Mouse (Mus musculus): ENCODE results near the gene Ppard. TPM values are rescaled to one million over a fixed set of nuclear protein-coding genes. Genes with fewer than 3 reads are reported as not detected.

Gene Ppard
- polyA plus RNA-seq, 1 experiment from 2014 or later: 0.77 TPM

DNA sequence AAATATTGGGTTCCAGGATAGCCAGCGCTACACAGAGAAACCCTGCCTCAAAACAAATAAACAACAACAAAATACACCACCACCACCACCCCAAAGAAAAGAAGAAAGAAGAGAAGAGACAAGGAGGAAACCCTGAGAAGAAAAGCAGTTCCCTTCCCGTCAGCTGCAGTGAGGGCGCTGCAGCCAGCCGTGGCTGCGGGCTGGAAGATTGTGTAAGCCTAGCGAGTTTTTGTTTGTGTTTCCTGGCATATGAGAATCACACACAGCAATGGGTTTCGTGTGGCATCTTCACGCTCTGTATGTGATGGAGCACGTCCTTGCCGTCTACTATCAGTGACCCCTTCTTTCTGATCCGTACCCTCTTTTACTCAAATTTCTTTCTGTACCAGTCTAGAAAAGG lies 14.1 kb downstream of the Ppard start:
- 37% methylated on average over 11 of the region's 11 CpGs for WGBS (ENCODE audit: insufficient replicate concordance)
- Histone ChIP-seq H3K4me3 (ENCODE audit: low read depth, low read length) (no peak overlapping the region), H3K27me3 (ENCODE audit: control insufficient read depth, insufficient read depth, low read depth, low read length) (no peaks in the 10 kb centered on the region), H3K9me3 (replicated peaks; ENCODE audit: control insufficient read depth, low read length) (no peaks in the 10 kb centered on the region), H3K9ac (ENCODE audit: low read depth, low read length) (no peak overlapping the region), H3K4me2 (ENCODE audit: low read depth, low read length) (peak overlapping the region; percentile 22; the same call in 1 of the 2 replicates), H3K36me3 (ENCODE audit: control insufficient read depth, insufficient read depth) (no peaks in the 10 kb centered on the region), H3K27ac (ENCODE audit: low read length) (0 out of 2 replicates have a peak overlapping the region, but pooled peaks have one; percentile 34), H3K4me1 (ENCODE audit: control insufficient read depth, low read depth, low read length) (peaks cover 33% of the 10 kb centered on the region)
- ATAC-seq (ENCODE audit: low read depth): no peak

DNA sequence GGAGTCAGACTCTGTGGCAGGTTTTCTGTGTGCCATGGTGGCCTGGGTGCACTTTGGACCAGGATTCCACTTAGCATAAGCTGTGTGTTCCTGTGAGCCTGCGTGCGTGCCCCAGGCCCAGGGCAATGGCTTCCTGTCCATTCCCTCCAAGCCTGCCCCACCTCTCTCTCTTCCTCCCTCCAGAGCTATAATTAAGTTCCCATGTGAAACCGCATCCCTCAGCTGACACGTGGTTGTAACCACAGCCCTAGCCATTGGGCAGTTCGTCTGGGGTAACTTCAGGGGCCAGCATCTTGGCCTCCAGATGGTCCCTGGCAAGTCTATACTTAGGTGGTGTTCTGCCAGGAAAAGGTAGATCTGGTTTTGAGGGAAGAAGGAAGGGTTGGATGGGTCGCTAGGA lies 15.1 kb downstream of the Ppard start:
- 11% methylated on average over 6 of the region's 6 CpGs for WGBS (ENCODE audit: insufficient replicate concordance)
- H3K4me2 ChIP-seq (ENCODE audit: low read depth, low read length): 0 out of 2 replicates have a peak overlapping the region, but pooled peaks have one; percentile 22
- no peak overlapping the region for H3K4me3 ChIP-seq (ENCODE audit: low read depth, low read length)
- H3K36me3 ChIP-seq (ENCODE audit: control insufficient read depth, insufficient read depth): no peaks in the 10 kb centered on the region
- peaks cover 33% of the 10 kb centered on the region for H3K4me1 ChIP-seq (ENCODE audit: control insufficient read depth, low read depth, low read length)
- H3K9ac ChIP-seq (ENCODE audit: low read depth, low read length): no peak overlapping the region
- H3K9me3 ChIP-seq (replicated peaks; ENCODE audit: control insufficient read depth, low read length): no peaks in the 10 kb centered on the region
- no peak overlapping the region for H3K27ac ChIP-seq (ENCODE audit: low read length)
- H3K27me3 ChIP-seq (ENCODE audit: control insufficient read depth, insufficient read depth, low read depth, low read length): no peaks in the 10 kb centered on the region
- ATAC-seq (ENCODE audit: low read depth): peak; percentile 10; the same call in 1 of the 2 replicates

DNA sequence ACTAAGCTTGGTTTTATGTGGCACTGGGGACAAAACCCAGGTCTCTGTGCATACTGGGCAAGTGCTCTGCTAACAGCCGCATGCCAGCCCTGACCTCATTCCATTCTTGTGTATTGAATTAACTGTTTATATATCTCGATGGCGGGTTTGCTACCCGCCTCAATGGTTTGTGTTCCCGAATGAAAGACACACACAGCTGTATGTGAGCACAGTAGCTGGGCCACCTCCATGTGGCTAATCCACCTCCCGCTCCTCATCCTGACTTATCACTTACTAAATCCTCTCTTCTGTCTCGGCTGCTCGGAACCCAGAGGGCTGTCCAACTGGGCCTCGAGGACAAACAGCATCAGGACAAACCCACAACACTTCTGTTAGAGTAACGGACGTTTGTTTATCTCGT lies 16.6 kb downstream of the Ppard start:
- Histone ChIP-seq H3K4me2 (ENCODE audit: low read depth, low read length) (no peak overlapping the region), H3K36me3 (ENCODE audit: control insufficient read depth, insufficient read depth) (no peaks in the 10 kb centered on the region), H3K27ac (ENCODE audit: low read length) (no peak overlapping the region), H3K9me3 (replicated peaks; ENCODE audit: control insufficient read depth, low read length) (no peaks in the 10 kb centered on the region), H3K27me3 (ENCODE audit: control insufficient read depth, insufficient read depth, low read depth, low read length) (no peaks in the 10 kb centered on the region), H3K9ac (ENCODE audit: low read depth, low read length) (no peak overlapping the region), H3K4me1 (ENCODE audit: control insufficient read depth, low read depth, low read length) (peaks cover 33% of the 10 kb centered on the region), H3K4me3 (ENCODE audit: low read depth, low read length) (no peak overlapping the region)
- no peak for ATAC-seq (ENCODE audit: low read depth)
- 38% methylated on average over 12 of the region's 12 CpGs for WGBS (ENCODE audit: insufficient replicate concordance)

DNA sequence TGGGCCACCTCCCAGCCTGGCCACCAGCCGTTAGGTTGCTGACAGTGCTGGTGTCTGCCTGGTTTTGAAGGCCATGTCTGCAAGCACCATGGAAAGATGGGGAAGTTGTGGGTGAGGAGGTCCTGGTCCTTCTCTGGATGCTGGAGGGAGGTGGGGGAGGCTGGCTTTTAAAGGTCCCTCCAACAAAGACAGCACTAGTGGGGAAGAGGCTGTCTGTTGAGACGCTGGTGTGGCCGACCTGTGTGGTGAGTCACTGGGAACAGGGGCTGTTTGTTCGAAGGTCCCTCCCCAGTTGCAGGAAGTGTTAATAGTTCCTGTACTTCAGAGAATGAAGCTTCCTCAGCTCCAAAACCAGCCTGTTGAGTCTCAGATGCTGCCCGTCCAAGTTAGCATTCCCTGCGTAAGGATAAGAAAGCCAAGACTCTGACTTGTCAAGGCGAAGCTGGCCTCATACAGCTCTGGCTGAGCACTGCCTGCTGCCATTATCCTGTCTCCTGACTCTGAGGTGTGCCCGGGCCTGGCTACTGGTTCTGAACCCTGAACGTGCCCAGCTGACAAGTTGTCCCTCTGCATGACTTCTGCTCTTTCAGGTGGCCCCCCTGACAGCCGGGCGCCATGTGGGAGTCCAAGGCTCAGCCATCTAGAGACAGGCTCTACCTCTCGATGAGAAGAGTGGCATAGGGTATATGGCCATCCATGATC lies 19.2 kb downstream of the Ppard start:
- H3K4me2 ChIP-seq (ENCODE audit: low read depth, low read length): no peak overlapping the region
- H3K9ac ChIP-seq (ENCODE audit: low read depth, low read length): no peak overlapping the region
- no peak for ATAC-seq (ENCODE audit: low read depth)
- no peaks in the 10 kb centered on the region for H3K27me3 ChIP-seq (ENCODE audit: control insufficient read depth, insufficient read depth, low read depth, low read length)
- H3K4me3 ChIP-seq (ENCODE audit: low read depth, low read length): no peak overlapping the region
- no peak overlapping the region; the same call in 1 of the 2 replicates for H3K27ac ChIP-seq (ENCODE audit: low read length)
- H3K9me3 ChIP-seq (replicated peaks; ENCODE audit: control insufficient read depth, low read length): no peaks in the 10 kb centered on the region
- peaks cover 35% of the 10 kb centered on the region for H3K4me1 ChIP-seq (ENCODE audit: control insufficient read depth, low read depth, low read length)
- 53% methylated on average over 12 of the region's 12 CpGs for WGBS (ENCODE audit: insufficient replicate concordance)
- H3K36me3 ChIP-seq (ENCODE audit: control insufficient read depth, insufficient read depth): no peaks in the 10 kb centered on the region

DNA sequence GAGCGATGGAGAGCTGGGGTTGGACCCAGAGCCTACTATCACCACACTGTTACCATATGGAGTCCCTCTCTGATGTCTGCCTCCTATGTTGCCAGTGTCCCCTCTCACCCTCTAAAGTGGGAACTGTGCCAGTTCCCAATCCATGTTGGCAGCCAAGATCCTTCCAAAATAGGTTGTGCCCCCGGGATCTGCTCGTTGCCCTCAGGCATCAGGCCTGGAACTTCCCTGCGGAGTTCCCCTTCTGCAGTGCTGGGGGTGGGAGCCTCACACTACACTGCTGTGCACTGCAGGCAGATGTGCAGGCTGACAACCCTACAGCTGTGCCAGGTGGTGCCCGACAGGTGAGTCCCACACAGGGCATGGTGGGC lies 19.8 kb downstream of the Ppard start:
- Histone ChIP-seq H3K27me3 (ENCODE audit: control insufficient read depth, insufficient read depth, low read depth, low read length) (no peaks in the 10 kb centered on the region), H3K9me3 (replicated peaks; ENCODE audit: control insufficient read depth, low read length) (no peaks in the 10 kb centered on the region), H3K4me1 (ENCODE audit: control insufficient read depth, low read depth, low read length) (peaks cover 36% of the 10 kb centered on the region), H3K9ac (ENCODE audit: low read depth, low read length) (no peak overlapping the region), H3K4me2 (ENCODE audit: low read depth, low read length) (no peak overlapping the region), H3K36me3 (ENCODE audit: control insufficient read depth, insufficient read depth) (no peaks in the 10 kb centered on the region), H3K27ac (ENCODE audit: low read length) (no peak overlapping the region; the same call in 1 of the 2 replicates), H3K4me3 (ENCODE audit: low read depth, low read length) (no peak overlapping the region)
- WGBS (ENCODE audit: insufficient replicate concordance): 78% methylated on average over 5 of the region's 5 CpGs
- ATAC-seq (ENCODE audit: low read depth): no peak

DNA sequence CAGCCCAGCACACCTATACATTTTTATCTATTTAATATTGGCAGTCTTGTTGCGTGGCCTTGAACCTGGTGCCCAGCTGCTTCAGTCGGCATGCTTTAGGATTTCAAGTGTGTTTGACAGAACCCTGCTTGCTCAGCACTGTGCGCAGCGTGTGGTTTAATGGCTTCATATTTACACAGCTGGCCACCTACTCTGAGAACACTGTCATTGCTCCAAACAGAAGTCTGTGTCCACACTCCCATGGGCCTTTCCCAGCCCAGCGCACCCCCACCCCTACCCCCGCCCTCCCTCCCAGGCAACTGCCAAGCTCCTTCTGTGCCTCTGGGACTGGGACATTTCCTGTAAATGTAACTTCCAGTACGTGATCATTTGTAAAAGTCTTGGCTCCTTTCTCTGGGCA lies 20.7 kb downstream of the Ppard start:
- Histone ChIP-seq H3K27ac (ENCODE audit: low read length) (no peak overlapping the region), H3K4me3 (ENCODE audit: low read depth, low read length) (no peak overlapping the region), H3K4me1 (ENCODE audit: control insufficient read depth, low read depth, low read length) (peaks cover 31% of the 10 kb centered on the region), H3K36me3 (ENCODE audit: control insufficient read depth, insufficient read depth) (no peaks in the 10 kb centered on the region), H3K4me2 (ENCODE audit: low read depth, low read length) (no peak overlapping the region), H3K9me3 (replicated peaks; ENCODE audit: control insufficient read depth, low read length) (no peaks in the 10 kb centered on the region), H3K27me3 (ENCODE audit: control insufficient read depth, insufficient read depth, low read depth, low read length) (no peaks in the 10 kb centered on the region), H3K9ac (ENCODE audit: low read depth, low read length) (no peak overlapping the region)
- WGBS (ENCODE audit: insufficient replicate concordance): 69% methylated on average over 7 of the region's 7 CpGs
- ATAC-seq (ENCODE audit: low read depth): peak; percentile 65

DNA sequence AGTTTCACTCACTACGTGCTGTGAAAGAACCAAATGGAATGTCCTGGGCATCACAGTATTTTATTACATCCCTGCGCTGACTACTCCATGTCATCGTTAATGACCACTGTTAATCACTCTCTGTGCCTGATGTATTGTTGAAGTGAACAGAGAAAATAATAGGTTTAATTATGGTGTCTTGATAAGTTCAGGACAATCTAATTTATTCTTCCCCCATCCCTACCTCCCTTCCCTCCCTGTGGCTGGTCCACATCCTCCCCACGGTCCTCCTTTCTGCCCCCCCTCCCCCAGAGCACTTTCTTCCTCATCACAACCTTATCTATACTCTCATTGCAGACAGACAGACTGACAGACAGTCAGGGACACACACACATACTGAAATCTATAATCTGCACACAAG lies 22.3 kb downstream of the Ppard start:
- Histone ChIP-seq H3K27ac (ENCODE audit: low read length) (no peak overlapping the region), H3K4me3 (ENCODE audit: low read depth, low read length) (no peak overlapping the region), H3K9me3 (replicated peaks; ENCODE audit: control insufficient read depth, low read length) (no peaks in the 10 kb centered on the region), H3K4me1 (ENCODE audit: control insufficient read depth, low read depth, low read length) (peaks cover 27% of the 10 kb centered on the region), H3K9ac (ENCODE audit: low read depth, low read length) (no peak overlapping the region), H3K4me2 (ENCODE audit: low read depth, low read length) (no peak overlapping the region), H3K36me3 (ENCODE audit: control insufficient read depth, insufficient read depth) (no peaks in the 10 kb centered on the region), H3K27me3 (ENCODE audit: control insufficient read depth, insufficient read depth, low read depth, low read length) (no peaks in the 10 kb centered on the region)
- WGBS (ENCODE audit: insufficient replicate concordance): 55% methylated on average over 4 of the region's 4 CpGs
- ATAC-seq (ENCODE audit: low read depth): no peak

DNA sequence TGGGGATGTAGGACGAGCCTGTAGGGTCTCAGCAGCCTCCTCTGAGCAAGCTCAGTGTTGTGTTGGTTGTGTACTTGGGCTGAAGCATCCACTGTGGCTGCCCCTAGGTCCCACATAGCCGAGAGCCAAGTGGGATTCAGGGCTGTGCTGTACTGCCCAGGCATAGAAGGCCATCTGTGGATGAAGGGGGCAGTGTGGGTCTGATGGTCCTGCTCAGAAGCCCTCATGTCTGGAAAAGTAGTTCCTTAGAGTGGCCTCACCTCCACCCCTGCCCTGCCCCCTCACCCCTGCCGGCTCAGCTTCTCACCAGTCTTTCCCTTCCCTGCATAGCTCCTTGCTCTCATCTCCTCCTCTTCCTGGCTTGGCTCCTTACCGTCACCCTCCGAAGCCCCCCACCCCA lies 23.2 kb downstream of the Ppard start:
- Histone ChIP-seq H3K27me3 (ENCODE audit: control insufficient read depth, insufficient read depth, low read depth, low read length) (no peaks in the 10 kb centered on the region), H3K36me3 (ENCODE audit: control insufficient read depth, insufficient read depth) (no peaks in the 10 kb centered on the region), H3K4me3 (ENCODE audit: low read depth, low read length) (no peak overlapping the region), H3K27ac (ENCODE audit: low read length) (no peak overlapping the region), H3K4me1 (ENCODE audit: control insufficient read depth, low read depth, low read length) (peaks cover 27% of the 10 kb centered on the region), H3K9ac (ENCODE audit: low read depth, low read length) (no peak overlapping the region), H3K9me3 (replicated peaks; ENCODE audit: control insufficient read depth, low read length) (no peaks in the 10 kb centered on the region), H3K4me2 (ENCODE audit: low read depth, low read length) (no peak overlapping the region)
- 39% methylated on average over 5 of the region's 5 CpGs for WGBS (ENCODE audit: insufficient replicate concordance)
- ATAC-seq (ENCODE audit: low read depth): no peak

DNA sequence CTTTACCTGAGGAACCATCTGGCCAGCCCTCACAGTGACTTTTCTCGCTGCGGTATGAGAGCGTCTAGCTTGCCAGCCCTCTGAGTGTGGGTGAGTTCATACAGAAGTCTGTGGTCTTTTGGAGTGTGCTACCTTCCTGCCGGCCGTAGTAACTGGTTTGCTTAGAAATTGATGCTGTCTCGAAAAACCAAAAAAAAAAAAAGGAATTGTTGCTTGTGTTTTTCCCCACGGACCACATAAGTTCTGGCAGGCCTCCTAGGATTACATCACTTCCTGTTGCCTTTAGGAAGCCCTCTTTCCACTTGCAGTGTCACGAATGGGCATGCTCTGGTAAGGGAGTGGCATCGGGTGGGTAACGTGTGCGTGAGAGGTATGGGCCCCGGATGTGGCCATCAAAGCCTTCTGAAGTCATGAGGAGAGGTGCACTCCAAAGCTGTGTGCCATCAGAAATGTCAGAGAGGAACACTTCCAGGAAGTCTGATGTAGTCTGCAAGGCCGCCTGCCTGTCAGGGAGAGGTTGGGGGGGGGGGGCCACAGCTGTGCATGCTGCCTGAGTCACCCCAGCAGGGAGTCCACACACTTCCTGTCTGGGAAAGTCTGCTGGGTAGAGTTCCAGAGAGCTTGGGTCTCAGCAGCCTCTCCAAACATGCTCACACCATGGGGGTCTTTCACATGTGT lies 24.3 kb downstream of the Ppard start:
- H3K9ac ChIP-seq (ENCODE audit: low read depth, low read length): no peak overlapping the region
- peak; percentile 20; the same call in 1 of the 2 replicates for ATAC-seq (ENCODE audit: low read depth)
- no peaks in the 10 kb centered on the region for H3K27me3 ChIP-seq (ENCODE audit: control insufficient read depth, insufficient read depth, low read depth, low read length)
- no peak overlapping the region for H3K4me3 ChIP-seq (ENCODE audit: low read depth, low read length)
- 24% methylated on average over 13 of the region's 13 CpGs for WGBS (ENCODE audit: insufficient replicate concordance)
- H3K36me3 ChIP-seq (ENCODE audit: control insufficient read depth, insufficient read depth): no peaks in the 10 kb centered on the region
- no peaks in the 10 kb centered on the region for H3K9me3 ChIP-seq (replicated peaks; ENCODE audit: control insufficient read depth, low read length)
- 0 out of 2 replicates have a peak overlapping the region, but pooled peaks have one; percentile 30 for H3K4me2 ChIP-seq (ENCODE audit: low read depth, low read length)
- peaks cover 27% of the 10 kb centered on the region for H3K4me1 ChIP-seq (ENCODE audit: control insufficient read depth, low read depth, low read length)
- peak overlapping the region; percentile 59 for H3K27ac ChIP-seq (ENCODE audit: low read length)

Measured in liver, embryonic 16.5 days (tissue).